Mouse (Mus musculus) midbrain, embryonic 15.5 days (tissue): Measurements from ENCODE around the gene Ak9. TPM values are rescaled to one million over a fixed set of nuclear protein-coding genes. Genes with fewer than 3 reads are reported as not detected.

Experiments used
- ATAC-seq: fragments of 200-750 bp; cut with Nextera tagmentation; replicated peaks from 2 replicates; pipeline ENCODE4 v1.8.0; 2017; ENCODE audit warnings: moderate TSS enrichment
- H3K27ac ChIP-seq: fragments of 300-500 bp; sonication (generic); 2 replicates; pipeline ENCODE4 v1.5.1; 2015; ENCODE audit warnings: mild to moderate bottlenecking, inconsistent platforms
- H3K27me3 ChIP-seq: fragments of 300-500 bp; sonication (generic); replicated peaks from 2 replicates; pipeline ENCODE4 v1.6.1; 2015; ENCODE audit warnings: inconsistent platforms
- H3K36me3 ChIP-seq: fragments of 300-500 bp; sonication (generic); replicated peaks from 2 replicates; pipeline ENCODE4 v1.6.1; 2015; ENCODE audit warnings: inconsistent platforms
- H3K4me1 ChIP-seq: fragments of 300-500 bp; sonication (generic); 2 replicates; pipeline ENCODE4 v1.6.1; 2015; ENCODE audit warnings: inconsistent platforms
- H3K4me2 ChIP-seq: fragments of 300-500 bp; sonication (generic); 2 replicates; pipeline ENCODE4 v1.6.1; 2015; ENCODE audit warnings: inconsistent platforms, mild to moderate bottlenecking, moderate library complexity
- H3K4me3 ChIP-seq: fragments of 300-500 bp; sonication (generic); 2 replicates; pipeline ENCODE4 v1.5.1; 2015; ENCODE audit warnings: mild to moderate bottlenecking, inconsistent platforms
- H3K9ac ChIP-seq: fragments of 300-500 bp; sonication (generic); 2 replicates; pipeline ENCODE4 v1.6.1; 2015; ENCODE audit warnings: mild to moderate bottlenecking, inconsistent platforms
- H3K9me3 ChIP-seq: fragments of 300-500 bp; sonication (generic); 2 replicates; pipeline ENCODE4 v1.6.1; 2016; ENCODE audit warnings: inconsistent platforms
- WGBS: fragments of 180-500 bp; shearing (Covaris S2); methylation state at CpG from one replicate; pipeline ENCODE4 v1.1.7; 2015; ENCODE audit warnings: mixed read lengths; 5-methylcytosine and 5-hydroxymethylcytosine counted together
- polyA plus RNA-seq: library from polyadenylated mRNA; unstranded; fragments of >200 nt; fragmentation: Nextera tagmentation; extraction: Ambion mirVana; gene quantifications from 2 replicates; pipeline ENCODE4 v1.2.1, GENCODE M21; 2015

Gene Ak9
- polyA plus RNA-seq, 1 experiment from 2014 or later = 0.30 TPM

DNA sequence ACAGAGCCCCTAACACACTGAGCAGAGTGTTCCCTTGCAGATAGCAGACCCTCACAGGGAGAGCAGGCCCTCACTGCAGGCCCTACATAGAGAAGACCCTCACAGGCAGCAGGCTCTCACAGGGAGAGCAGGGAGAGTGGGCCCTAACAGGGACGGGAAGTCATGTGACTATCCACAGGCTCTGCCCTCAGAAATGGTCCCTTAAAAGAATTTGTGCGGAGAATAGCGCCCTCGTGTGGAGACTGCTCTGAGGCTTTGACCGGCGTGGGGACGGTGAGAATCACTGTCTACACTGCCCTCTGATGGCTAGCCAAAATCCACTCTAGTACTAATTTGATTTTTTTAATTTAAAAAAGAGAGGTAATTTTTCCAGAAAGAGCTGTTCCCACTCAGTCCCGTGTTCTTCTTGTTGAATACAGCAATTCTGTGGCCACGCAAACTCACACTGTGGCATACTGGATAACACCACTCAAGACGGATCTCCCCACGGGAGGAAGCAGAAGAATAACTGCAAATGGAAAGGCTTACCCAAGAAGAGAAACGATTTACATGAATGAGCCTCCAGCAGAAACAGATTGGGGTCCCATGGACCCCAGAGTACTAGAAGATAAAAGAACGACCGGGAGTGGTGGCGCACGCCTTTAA, 14.9 kb upstream of the Ak9 start:
- H3K4me3 ChIP-seq = no peak overlapping the region
- H3K27me3 ChIP-seq = no peaks in the 10 kb centered on the region
- no peak overlapping the region for H3K9ac ChIP-seq
- no peaks in the 10 kb centered on the region for H3K9me3 ChIP-seq
- peaks cover 4% of the 10 kb centered on the region for H3K4me1 ChIP-seq
- peak overlapping the region; percentile 17; the same call in 1 of the 2 replicates for H3K4me2 ChIP-seq
- whole genome bisulfite sequencing = 29% methylated on average over 16 of the region's 16 CpGs
- H3K27ac ChIP-seq = no peak overlapping the region
- H3K36me3 ChIP-seq = no peaks in the 10 kb centered on the region
- ATAC-seq = peak; percentile 92

DNA sequence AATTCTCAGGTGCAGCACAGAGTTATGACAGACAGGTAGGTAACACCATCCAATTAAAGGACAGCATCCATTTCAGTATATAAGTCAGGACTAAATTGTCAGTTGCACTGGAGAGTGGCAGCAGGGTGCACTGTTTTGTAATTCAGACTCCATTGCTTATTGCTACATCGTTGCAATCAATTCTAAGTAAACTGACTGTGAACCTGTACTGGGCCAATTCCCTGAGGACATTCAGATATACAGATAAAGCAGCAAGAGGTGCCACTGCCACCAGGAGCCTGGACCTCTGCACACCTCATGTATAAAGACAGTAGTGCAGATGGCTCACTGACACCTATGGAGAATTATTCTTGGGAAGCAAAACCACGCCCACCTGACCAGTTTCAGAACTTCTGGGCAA, 12.8 kb upstream of the Ak9 start:
- Histone ChIP-seq H3K9me3 (no peaks in the 10 kb centered on the region), H3K4me3 (no peak overlapping the region), H3K27ac (no peak overlapping the region), H3K36me3 (no peaks in the 10 kb centered on the region), H3K9ac (no peak overlapping the region), H3K4me1 (peaks cover 14% of the 10 kb centered on the region), H3K4me2 (no peak overlapping the region), H3K27me3 (no peaks in the 10 kb centered on the region)
- WGBS = 84% methylated on average over 2 of the region's 2 CpGs
- ATAC-seq = no peak

- H3K27ac ChIP-seq = no peak overlapping the region
- no peaks in the 10 kb centered on the region for H3K27me3 ChIP-seq
- H3K4me3 ChIP-seq = no peak overlapping the region
- no peaks in the 10 kb centered on the region for H3K36me3 ChIP-seq
- ATAC-seq = no peak
- H3K9me3 ChIP-seq = no peaks in the 10 kb centered on the region
- H3K4me1 ChIP-seq = peaks cover 14% of the 10 kb centered on the region
- WGBS = 46% methylated on average over 7 of the region's 7 CpGs
- no peak overlapping the region for H3K9ac ChIP-seq
- no peak overlapping the region for H3K4me2 ChIP-seq
These were observed 10.8 kb upstream of the Ak9 start for GRCm38 (mm10) chr10:41293019-41293418.

- H3K4me1 ChIP-seq = peaks cover 10% of the 10 kb centered on the region
- H3K36me3 ChIP-seq = no peaks in the 10 kb centered on the region
- H3K27me3 ChIP-seq = no peaks in the 10 kb centered on the region
- H3K27ac ChIP-seq = no peak overlapping the region
- H3K9ac ChIP-seq = no peak overlapping the region
- 0 out of 2 replicates have a peak overlapping the region, but pooled peaks have one; percentile 5 for H3K4me3 ChIP-seq
- H3K4me2 ChIP-seq = peak overlapping the region; percentile 14
- 58% methylated on average over 11 of the region's 11 CpGs for WGBS
- H3K9me3 ChIP-seq = no peaks in the 10 kb centered on the region
- peak; percentile 82; the same call in 1 of the 2 replicates for ATAC-seq
These were observed 9.0 kb upstream of the Ak9 start for GRCm38 (mm10) chr10:41294734-41295133.

GRCm38 (mm10) chr10:41295145-41295544, 8.6 kb upstream of the Ak9 start:
- H3K27me3 ChIP-seq = no peaks in the 10 kb centered on the region
- ATAC-seq = peak; percentile 76
- 0 out of 2 replicates have a peak overlapping the region, but pooled peaks have one; percentile 5 for H3K4me3 ChIP-seq
- no peak overlapping the region for H3K9ac ChIP-seq
- H3K4me1 ChIP-seq = peaks cover 10% of the 10 kb centered on the region
- peak overlapping the region; percentile 14 for H3K4me2 ChIP-seq
- H3K9me3 ChIP-seq = no peaks in the 10 kb centered on the region
- H3K27ac ChIP-seq = no peak overlapping the region
- H3K36me3 ChIP-seq = no peaks in the 10 kb centered on the region
- 16% methylated on average over 7 of the region's 7 CpGs for WGBS

DNA sequence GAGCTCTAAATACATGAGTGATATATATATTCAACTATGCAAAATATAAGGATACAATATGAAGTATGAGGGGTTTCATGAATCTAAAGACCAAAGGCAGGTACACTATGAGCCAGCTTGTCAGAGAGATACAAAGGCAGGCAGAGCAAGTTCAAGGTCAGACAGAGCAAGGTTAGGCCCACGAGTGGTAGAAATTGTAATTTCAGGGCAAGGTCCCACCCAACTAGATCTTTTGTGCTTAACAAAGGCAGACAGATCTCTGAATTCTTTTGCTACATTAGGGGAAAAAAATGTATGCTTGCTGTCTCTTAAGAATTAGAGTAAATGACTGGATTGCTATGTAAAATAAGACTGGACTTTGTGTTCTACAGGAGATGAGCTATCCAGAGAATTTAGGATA, 3.6 kb upstream of the Ak9 start:
- Histone ChIP-seq H3K4me1 (peaks cover 14% of the 10 kb centered on the region), H3K27ac (no peak overlapping the region), H3K9ac (no peak overlapping the region), H3K36me3 (no peaks in the 10 kb centered on the region), H3K27me3 (no peaks in the 10 kb centered on the region), H3K4me3 (no peak overlapping the region), H3K9me3 (no peaks in the 10 kb centered on the region), H3K4me2 (no peak overlapping the region)
- ATAC-seq = no peak
- WGBS = 56% methylated on average over 1 of the region's 1 CpGs

GRCm38 (mm10) chr10:41302689-41303431, 920 bp upstream of the Ak9 start, which contains the start of gene Fig4:
Gene Fig4, minus strand, starts transcription at chr10:41303260.
- H3K27me3 ChIP-seq = no peaks in the 10 kb centered on the region
- WGBS = under 1% methylated on average over 36 of the region's 38 CpGs
- ATAC-seq = peak; percentile 96

DNA sequence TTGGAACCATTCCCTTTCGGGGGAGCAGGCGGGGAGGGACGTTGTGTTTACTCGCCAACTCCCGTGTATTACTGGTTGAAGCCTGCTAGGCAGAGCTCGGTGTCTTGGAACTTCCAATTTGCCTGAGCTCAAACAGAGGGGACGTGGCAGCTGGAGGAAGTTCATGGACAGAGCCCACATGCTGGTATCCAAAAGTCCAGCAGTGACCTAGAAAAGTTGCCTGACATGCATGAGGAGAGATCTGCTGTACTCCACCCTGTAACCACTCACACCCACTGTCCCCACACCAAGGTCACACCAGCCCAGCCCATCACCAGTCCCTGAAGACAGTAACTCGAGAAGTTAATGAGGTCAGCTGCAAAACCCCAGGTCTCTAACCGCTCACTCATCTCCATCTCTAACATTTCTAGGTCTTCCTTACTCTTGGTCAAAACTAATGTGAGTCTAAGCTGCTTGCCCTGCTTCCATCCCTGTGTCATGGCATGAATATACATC, 1.2 kb downstream of the Ak9 start:
- H3K27ac ChIP-seq = no peak overlapping the region

More at GRCm38 (mm10) chr10:41302689-41303431, 920 bp upstream of the Ak9 start, which contains the start of gene Fig4:
- Histone ChIP-seq H3K4me2 (peak within 1 kb of the TSS; percentile 95), H3K4me3 (peak within 1 kb of the TSS; percentile 79), H3K4me1 (peaks cover 12% of the 10 kb centered on the region), H3K9ac (peak within 1 kb of the TSS; percentile 84), H3K9me3 (no peaks in the 10 kb centered on the region), H3K36me3 (no peaks in the 10 kb centered on the region), H3K27ac (peak within 1 kb of the TSS; percentile 74)

GRCm38 (mm10) chr10:41308205-41308604, 4.4 kb downstream of the Ak9 start:
- H3K4me3 ChIP-seq = no peak overlapping the region
- H3K9me3 ChIP-seq = no peaks in the 10 kb centered on the region
- H3K4me2 ChIP-seq = no peak overlapping the region
- no peaks in the 10 kb centered on the region for H3K27me3 ChIP-seq
- WGBS = 91% methylated on average over 4 of the region's 4 CpGs
- no peak overlapping the region for H3K9ac ChIP-seq
- no peak overlapping the region for H3K27ac ChIP-seq
- no peaks in the 10 kb centered on the region for H3K4me1 ChIP-seq
- no peak for ATAC-seq
- no peaks in the 10 kb centered on the region for H3K36me3 ChIP-seq

More for the DNA sequence above, 1.2 kb downstream of the Ak9 start:
- Histone ChIP-seq H3K4me3 (no peak overlapping the region), H3K36me3 (no peaks in the 10 kb centered on the region), H3K27me3 (no peaks in the 10 kb centered on the region), H3K4me2 (no peak overlapping the region), H3K9ac (no peak overlapping the region), H3K9me3 (no peaks in the 10 kb centered on the region), H3K4me1 (peaks cover 12% of the 10 kb centered on the region)
- ATAC-seq = no peak
- WGBS = 79% methylated on average over 9 of the region's 9 CpGs

DNA sequence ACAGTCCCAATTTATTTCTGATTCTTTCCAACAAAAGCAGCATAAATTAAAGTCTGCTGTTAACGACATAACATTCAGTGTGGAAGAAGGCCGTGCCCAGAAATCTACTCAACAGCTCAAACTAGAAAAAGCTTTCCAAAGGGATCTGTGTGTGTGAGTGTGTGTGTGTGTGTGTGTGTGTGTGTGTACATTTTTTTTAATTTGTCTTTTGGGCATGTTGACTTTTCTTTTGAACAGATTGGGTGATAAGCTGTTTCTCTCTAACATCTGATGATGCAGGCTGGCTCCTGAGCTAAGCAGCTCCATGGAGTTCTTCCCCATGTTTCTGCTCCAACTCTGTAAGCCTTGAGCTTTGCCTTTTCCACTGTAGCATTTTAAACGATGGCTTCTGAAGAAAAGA, 12.1 kb downstream of the Ak9 start:
- no peak overlapping the region for H3K4me2 ChIP-seq

DNA sequence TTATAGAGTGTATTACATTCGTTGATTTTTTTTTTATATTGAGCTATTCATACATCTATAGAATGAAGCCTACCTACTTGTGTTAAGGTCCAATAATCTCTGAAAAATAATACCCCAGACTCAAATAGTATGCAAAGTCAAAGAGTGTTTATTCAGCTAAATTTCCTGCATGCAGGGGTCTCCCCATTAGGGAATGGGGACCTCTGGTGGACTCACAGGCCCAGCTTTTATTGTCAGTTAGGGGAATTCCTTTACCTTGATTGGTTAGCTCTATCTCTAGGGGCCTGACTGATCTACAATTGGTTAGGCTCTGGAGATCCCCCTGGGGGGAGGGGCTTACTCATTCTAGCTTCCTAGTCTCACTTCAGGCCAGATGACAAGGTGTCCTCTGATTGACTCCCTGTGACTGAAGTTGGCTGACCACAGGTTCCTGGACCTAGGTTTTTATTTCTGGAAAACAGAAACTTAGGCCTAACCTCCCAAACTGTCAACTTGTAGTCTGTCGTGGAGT, 28.8 kb downstream of the Ak9 start:
- Histone ChIP-seq H3K27me3 (no peaks in the 10 kb centered on the region), H3K36me3 (no peaks in the 10 kb centered on the region), H3K9me3 (no peaks in the 10 kb centered on the region), H3K9ac (no peak overlapping the region), H3K4me1 (no peaks in the 10 kb centered on the region), H3K4me3 (no peak overlapping the region), H3K27ac (no peak overlapping the region), H3K4me2 (no peak overlapping the region)
- WGBS = 83% methylated on average over 2 of the region's 2 CpGs
- no peak for ATAC-seq

More for the DNA sequence above, 12.1 kb downstream of the Ak9 start:
- no peaks in the 10 kb centered on the region for H3K36me3 ChIP-seq
- H3K9me3 ChIP-seq = no peaks in the 10 kb centered on the region
- no peaks in the 10 kb centered on the region for H3K4me1 ChIP-seq
- H3K27ac ChIP-seq = no peak overlapping the region
- no peaks in the 10 kb centered on the region for H3K27me3 ChIP-seq
- 88% methylated on average over 3 of the region's 3 CpGs for WGBS
- no peak for ATAC-seq
- H3K9ac ChIP-seq = no peak overlapping the region
- H3K4me3 ChIP-seq = no peak overlapping the region

DNA sequence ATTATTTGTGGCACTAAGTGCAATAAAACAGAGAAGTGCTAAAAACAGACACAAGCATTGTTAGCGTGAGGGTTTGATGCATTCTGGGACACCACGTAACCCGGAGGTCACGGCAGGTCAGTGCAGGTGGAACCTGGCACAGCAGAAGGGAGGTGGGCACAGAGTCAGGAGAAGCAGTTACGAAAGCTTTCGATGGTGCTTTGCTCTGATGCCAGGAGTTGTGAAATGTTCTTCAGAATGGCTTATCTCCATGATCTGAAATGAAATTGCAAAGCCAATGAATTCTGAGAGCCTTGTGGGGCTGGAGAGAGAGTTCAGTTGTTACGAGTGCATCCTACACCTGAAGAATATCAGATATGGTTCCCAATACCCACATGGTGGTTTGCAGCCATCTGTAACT, 37.6 kb downstream of the Ak9 start:
- Histone ChIP-seq H3K27ac (no peak overlapping the region), H3K4me2 (no peak overlapping the region), H3K36me3 (no peaks in the 10 kb centered on the region), H3K9ac (no peak overlapping the region), H3K27me3 (no peaks in the 10 kb centered on the region), H3K4me3 (no peak overlapping the region), H3K9me3 (no peaks in the 10 kb centered on the region), H3K4me1 (no peaks in the 10 kb centered on the region)
- 90% methylated on average over 7 of the region's 7 CpGs for WGBS
- no peak for ATAC-seq
